Mouse (Mus musculus) small intestine, adult 2 months (tissue): ENCODE results near the gene Rtf2. TPM values are rescaled to one million over a fixed set of nuclear protein-coding genes. Genes with fewer than 3 reads are reported as not detected.
A peak's percentile ranks its signal among the peaks of the same experiment; 100 is the strongest.

Source experiments
- H3K27ac ChIP-seq: fragments of 200-500 bp; 2 replicates; pipeline ENCODE4 v1.5.1; 2012; ENCODE audit warnings: low read depth, low read length, control low read depth, inconsistent platforms; ENCODE audit not compliant: insufficient read depth
- H3K27me3 ChIP-seq: fragments of 200-500 bp; 2 replicates; pipeline ENCODE4 v1.6.1; 2012; ENCODE audit warnings: mild to moderate bottlenecking, moderate library complexity, low read length, inconsistent platforms; ENCODE audit not compliant: control insufficient read depth, insufficient read depth
- H3K36me3 ChIP-seq: fragments of 200-500 bp; 2 replicates; pipeline ENCODE4 v1.6.1; 2012; ENCODE audit warnings: mild to moderate bottlenecking, low read length, control low read depth, inconsistent platforms; ENCODE audit not compliant: control insufficient read depth, insufficient read depth
- H3K4me1 ChIP-seq: fragments of 200-500 bp; 2 replicates; pipeline ENCODE4 v1.6.1; 2012; ENCODE audit warnings: low read length, inconsistent platforms, mixed read lengths; ENCODE audit not compliant: control insufficient read depth, insufficient read depth, insufficient read length
- H3K4me3 ChIP-seq: fragments of 200-500 bp; 2 replicates; pipeline ENCODE4 v1.5.1; 2012; ENCODE audit warnings: low read depth, mild to moderate bottlenecking, control low read depth, inconsistent platforms, low read length, moderate library complexity
- CTCF ChIP-seq: fragments of 200-500 bp; IDR thresholded peaks from 2 replicates; pipeline ENCODE4 v1.5.1; 2012; ENCODE audit warnings: low read depth, mild to moderate bottlenecking, control low read depth, inconsistent platforms, low read length, moderate library complexity, mixed read lengths; ENCODE audit not compliant: insufficient replicate concordance, insufficient read length; ENCODE audit errors: extremely low read depth
- POLR2A ChIP-seq: fragments of 200-500 bp; IDR thresholded peaks from 2 replicates; pipeline ENCODE4 v1.6.1; 2012; ENCODE audit warnings: low read depth, mild to moderate bottlenecking, control low read depth, inconsistent platforms, low read length, moderate library complexity
- WGBS: fragments of 180-500 bp; shearing (Covaris S2); methylation state at CpG from one replicate; pipeline ENCODE4 v1.1.7; 2018; 5-methylcytosine and 5-hydroxymethylcytosine counted together
- polyA plus RNA-seq: library from polyadenylated mRNA; depleted of rRNA; stranded (reverse); fragments of >200 nt; gene quantifications from 2 replicates; pipeline ENCODE4 v1.2.3, GENCODE M21; 2012

Gene Rtf2
- polyA plus RNA-seq, 1 experiment = 35.9 TPM

- TF ChIP-seq POLR2A = no peak
- TF ChIP-seq CTCF = no peak
- Histone ChIP-seq H3K27me3 (no peaks in the 10 kb centered on the region), H3K4me3 (no peak overlapping the region), H3K27ac (peak overlapping the region; percentile 60), H3K4me1 (peaks cover 3% of the 10 kb centered on the region; the same call in 1 of the 2 replicates), H3K36me3 (no peaks in the 10 kb centered on the region)
- 58% methylated on average over 13 of the region's 13 CpGs for WGBS
Observed at GRCm38 (mm10) chr2:172401116-172401825, 39.1 kb upstream of the Rtf2 start.

GRCm38 (mm10) chr2:172404239-172404638 lies 36.1 kb upstream of the Rtf2 start:
- TF ChIP-seq POLR2A (no peak), CTCF (no peak)
- Histone ChIP-seq H3K4me3 (no peak overlapping the region), H3K36me3 (no peaks in the 10 kb centered on the region), H3K27me3 (no peaks in the 10 kb centered on the region), H3K4me1 (peaks cover 3% of the 10 kb centered on the region; the same call in 1 of the 2 replicates), H3K27ac (no peak overlapping the region)
- WGBS = 56% methylated on average over 7 of the region's 7 CpGs

GRCm38 (mm10) chr2:172405011-172405410 lies 35.3 kb upstream of the Rtf2 start:
- WGBS = 61% methylated on average over 3 of the region's 3 CpGs
- H3K27ac ChIP-seq = no peak overlapping the region
- no peak overlapping the region for H3K4me3 ChIP-seq
- H3K27me3 ChIP-seq = no peaks in the 10 kb centered on the region
- H3K36me3 ChIP-seq = no peaks in the 10 kb centered on the region
- TF ChIP-seq POLR2A = no peak
- TF ChIP-seq CTCF = no peak
- no peaks in the 10 kb centered on the region; the same call in 1 of the 2 replicates for H3K4me1 ChIP-seq

DNA sequence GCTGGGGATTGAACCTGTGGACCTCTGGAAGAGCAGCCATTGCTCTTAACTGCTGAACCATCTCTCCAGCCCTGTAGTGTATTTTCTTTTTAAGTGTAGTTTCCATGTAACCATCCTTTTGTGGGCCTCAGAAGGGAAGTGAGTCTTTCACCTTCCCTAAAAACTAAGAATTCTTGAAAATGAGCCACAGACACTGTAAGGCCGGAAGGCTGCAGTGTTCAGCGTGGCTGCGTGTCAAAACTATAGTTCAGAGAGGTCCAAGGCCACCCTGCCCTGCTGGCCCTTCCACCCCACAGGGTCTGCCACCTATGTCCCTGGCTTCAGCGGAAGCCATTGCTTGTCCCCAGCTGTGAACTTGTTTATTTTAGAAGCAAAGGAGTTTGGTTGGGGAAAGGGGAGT lies 34.2 kb upstream of the Rtf2 start:
- WGBS = 69% methylated on average over 4 of the region's 4 CpGs
- Histone ChIP-seq H3K36me3 (no peaks in the 10 kb centered on the region), H3K4me3 (no peak overlapping the region), H3K27me3 (no peaks in the 10 kb centered on the region), H3K4me1 (no peaks in the 10 kb centered on the region), H3K27ac (no peak overlapping the region; the same call in 1 of the 2 replicates)
- TF ChIP-seq POLR2A = no peak

DNA sequence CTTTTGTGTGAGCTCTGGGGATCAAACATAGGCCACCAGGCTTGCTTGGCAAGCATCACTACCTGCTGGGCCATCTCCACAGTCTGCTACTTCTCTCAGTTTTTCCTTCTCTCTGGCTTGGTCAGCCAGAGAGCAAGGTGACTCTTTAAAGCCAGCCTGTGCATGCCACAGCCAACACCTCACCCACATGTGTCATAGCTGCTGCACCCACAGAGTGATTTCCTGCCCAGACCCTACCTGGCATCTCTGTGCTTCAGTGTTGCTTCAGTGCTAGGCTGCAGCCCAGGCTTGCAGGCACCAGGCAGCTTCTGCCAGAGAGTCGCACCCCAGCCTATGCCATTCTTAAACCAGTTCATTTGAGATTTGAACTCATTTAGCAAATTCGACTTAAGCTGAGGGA lies 32.9 kb upstream of the Rtf2 start:
- Histone ChIP-seq H3K36me3 (no peaks in the 10 kb centered on the region), H3K4me3 (no peak overlapping the region)

DNA sequence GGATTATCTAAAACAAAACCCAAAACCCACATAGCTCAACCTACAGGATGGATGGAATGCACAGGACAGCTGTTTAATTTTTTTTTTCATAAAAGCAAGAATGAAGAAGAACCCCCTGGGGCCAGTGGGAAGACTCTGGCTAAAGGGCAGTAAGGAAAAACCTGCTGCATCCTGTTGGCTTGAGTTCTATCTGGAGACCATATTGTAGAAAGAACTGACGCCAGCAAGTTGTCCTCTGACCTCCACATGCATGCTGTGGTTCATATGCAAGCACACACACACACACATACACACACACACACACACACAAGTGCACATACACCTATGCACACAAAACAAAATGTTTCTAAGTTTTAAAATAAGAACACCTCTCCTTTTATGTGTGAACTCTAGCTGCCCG lies 29.7 kb upstream of the Rtf2 start:
- H3K4me1 ChIP-seq = no peaks in the 10 kb centered on the region
- H3K27me3 ChIP-seq = no peaks in the 10 kb centered on the region
- 78% methylated on average over 2 of the region's 2 CpGs for WGBS
- H3K4me3 ChIP-seq = no peak overlapping the region
- no peaks in the 10 kb centered on the region for H3K36me3 ChIP-seq
- no peak overlapping the region for H3K27ac ChIP-seq
- no peak for TF ChIP-seq POLR2A

More for the DNA sequence above, 32.9 kb upstream of the Rtf2 start:
- Histone ChIP-seq H3K27ac (no peak overlapping the region), H3K4me1 (no peaks in the 10 kb centered on the region), H3K27me3 (no peaks in the 10 kb centered on the region)
- no peak for TF ChIP-seq POLR2A
- TF ChIP-seq CTCF = no peak
- WGBS = 73% methylated on average over 2 of the region's 2 CpGs

GRCm38 (mm10) chr2:172411091-172411490 lies 29.3 kb upstream of the Rtf2 start:
- 87% methylated on average over 11 of the region's 11 CpGs for WGBS
- Histone ChIP-seq H3K4me1 (no peaks in the 10 kb centered on the region), H3K27me3 (no peaks in the 10 kb centered on the region), H3K27ac (no peak overlapping the region), H3K4me3 (no peak overlapping the region), H3K36me3 (no peaks in the 10 kb centered on the region)
- no peak for TF ChIP-seq CTCF
- TF ChIP-seq POLR2A = no peak
